Mouse (Mus musculus) myocyte (in vitro differentiated cells): ENCODE measurements at regions not wholly inside any gene's neighbourhood (a gene's known extent, or its start where the extent isn't known, plus 50 kb on each side); places are given as distances from the start of the nearest gene placed in this dataset.

Source experiments
- E2F4 ChIP-seq: IDR thresholded peaks from one replicate; pipeline ENCODE4 v1.6.1; 2011; ENCODE audit warnings: mild to moderate bottlenecking, control low read depth, moderate library complexity; ENCODE audit not compliant: insufficient read depth
- MAX ChIP-seq: IDR thresholded peaks from one replicate; pipeline ENCODE4 v1.6.1; 2011; ENCODE audit warnings: low read depth, mild to moderate bottlenecking, control low read depth
- MYOD1 ChIP-seq, 3 experiments: IDR thresholded peaks; one replicate each; pipeline ENCODE4 v1.6.1; 2011; ENCODE audit warnings: control low read depth in 2 of 3, low read depth in 2 of 3, mild to moderate bottlenecking in 2 of 3, moderate library complexity in 1 of 3; ENCODE audit not compliant: insufficient read length in 2 of 3, control insufficient read depth in 1 of 3
- MYOG ChIP-seq, 3 experiments: IDR thresholded peaks; one replicate each; pipeline ENCODE4 v1.6.1; 2011; ENCODE audit warnings: control low read depth in 2 of 3, low read depth in 2 of 3, mild to moderate bottlenecking in 2 of 3; ENCODE audit not compliant: insufficient read length in 2 of 3, control insufficient read depth in 1 of 3, insufficient read depth in 1 of 3
- POLR2A ChIP-seq: IDR thresholded peaks from one replicate; pipeline ENCODE4 v1.6.1; 2011; ENCODE audit warnings: low read depth, mild to moderate bottlenecking, control low read depth, moderate library complexity; ENCODE audit not compliant: insufficient read length
- POLR2AphosphoS2 ChIP-seq: IDR thresholded peaks from one replicate; pipeline ENCODE4 v1.6.1; 2011; ENCODE audit warnings: low read depth, control low read depth; ENCODE audit not compliant: insufficient read length
- REST ChIP-seq: IDR thresholded peaks from one replicate; pipeline ENCODE4 v1.6.1; 2011; ENCODE audit warnings: mild to moderate bottlenecking, control low read depth, moderate library complexity; ENCODE audit not compliant: insufficient read depth, insufficient read length
- SRF ChIP-seq: IDR thresholded peaks from one replicate; pipeline ENCODE4 v1.6.1; 2011; ENCODE audit warnings: low read depth; ENCODE audit not compliant: control insufficient read depth, insufficient read length
- TCF12 ChIP-seq: IDR thresholded peaks from one replicate; pipeline ENCODE4 v1.6.1; 2011; ENCODE audit warnings: mild to moderate bottlenecking, control low read depth; ENCODE audit not compliant: poor library complexity, insufficient read depth, severe bottlenecking
- TCF3 ChIP-seq: IDR thresholded peaks from one replicate; pipeline ENCODE4 v1.6.1; 2011; ENCODE audit warnings: low read depth, control low read depth; ENCODE audit not compliant: insufficient read length
- USF1 ChIP-seq: IDR thresholded peaks from one replicate; pipeline ENCODE4 v1.6.1; 2011; ENCODE audit warnings: low read depth, mild to moderate bottlenecking, control low read depth, moderate library complexity

- TF ChIP-seq MYOD1 (IDR thresholded peaks at IDR 0.05; ENCODE audit: control insufficient read depth in 1 of 3, insufficient read length in 2 of 3, low read depth in 2 of 3): no peak
- no peak for TF ChIP-seq REST
- no peak for TF ChIP-seq POLR2A
- no peak for TF ChIP-seq MAX
- no peak for TF ChIP-seq USF1
- no peak for TF ChIP-seq POLR2AphosphoS2
- TF ChIP-seq E2F4: no peak
- no peak for TF ChIP-seq TCF12
- no peak for TF ChIP-seq SRF
- TF ChIP-seq MYOG (IDR thresholded peaks at IDR 0.05; ENCODE audit: control insufficient read depth in 1 of 3, insufficient read depth in 1 of 3, insufficient read length in 2 of 3, low read depth in 2 of 3): no peak
- TF ChIP-seq TCF3: no peak
Observed at GRCm38 (mm10) chr1:125158481-125158880, 277.0 kb downstream of the Actr3 start.
